Mouse (Mus musculus) intestine, embryonic 16.5 days (tissue): ENCODE results near the gene Tgm3. TPM values are rescaled to one million over a fixed set of nuclear protein-coding genes. Genes with fewer than 3 reads are reported as not detected.

Source experiments
- ATAC-seq: fragments of 200-750 bp; cut with Nextera tagmentation; 2 replicates; pipeline ENCODE4 v1.8.0; 2017; ENCODE audit warnings: moderate TSS enrichment, moderate library complexity
- H3K27ac ChIP-seq: fragments of 300-500 bp; sonication (generic); 2 replicates; pipeline ENCODE4 v1.5.1; 2014; ENCODE audit warnings: mild to moderate bottlenecking, low read length
- H3K27me3 ChIP-seq: fragments of 300-500 bp; sonication (generic); replicated peaks from 2 replicates; pipeline ENCODE4 v1.6.1; 2014; ENCODE audit warnings: low read length, control low read depth, mixed read lengths; ENCODE audit not compliant: control insufficient read depth, insufficient read depth
- H3K36me3 ChIP-seq: fragments of 300-500 bp; sonication (generic); 2 replicates; pipeline ENCODE4 v1.6.1; 2014; ENCODE audit warnings: low read length, control low read depth; ENCODE audit not compliant: control insufficient read depth, insufficient read depth
- H3K4me1 ChIP-seq: fragments of 300-500 bp; sonication (generic); 2 replicates; pipeline ENCODE4 v1.6.1; 2014; ENCODE audit warnings: low read length, control low read depth, mixed read lengths; ENCODE audit not compliant: control insufficient read depth, insufficient read depth
- H3K4me2 ChIP-seq: fragments of 300-500 bp; sonication (generic); 2 replicates; pipeline ENCODE4 v1.6.1; 2014; ENCODE audit warnings: low read depth, low read length, control low read depth
- H3K4me3 ChIP-seq: fragments of 300-500 bp; sonication (generic); 2 replicates; pipeline ENCODE4 v1.5.1; 2014; ENCODE audit warnings: mild to moderate bottlenecking, low read length
- H3K9ac ChIP-seq: fragments of 300-500 bp; sonication (generic); 2 replicates; pipeline ENCODE4 v1.6.1; 2014; ENCODE audit warnings: low read depth, low read length
- H3K9me3 ChIP-seq: fragments of 300-500 bp; sonication (generic); 2 replicates; pipeline ENCODE4 v1.6.1; 2016; ENCODE audit warnings: low read length, control low read depth; ENCODE audit not compliant: control insufficient read depth
- WGBS: fragments of 180-500 bp; shearing (Covaris S2); extraction: QIAGEN DNeasy Blood & Tissue Kit; methylation state at CpG from one replicate; pipeline ENCODE4 v1.1.7; 2014; 5-methylcytosine and 5-hydroxymethylcytosine counted together
- microRNA-seq: library from miRNA; unstranded; fragments of <30 nt; microRNA quantifications from one replicate; pipeline ENCODE4, GENCODE M21; 2016
- polyA plus RNA-seq: library from polyadenylated mRNA; unstranded; fragments of >200 nt; fragmentation: Nextera tagmentation; extraction: Ambion mirVana; gene quantifications from 2 replicates; pipeline ENCODE4 v1.2.1, GENCODE M21; 2015

Gene Tgm3
- polyA plus RNA-seq, 1 experiment from 2014 or later: 0.24 TPM

DNA sequence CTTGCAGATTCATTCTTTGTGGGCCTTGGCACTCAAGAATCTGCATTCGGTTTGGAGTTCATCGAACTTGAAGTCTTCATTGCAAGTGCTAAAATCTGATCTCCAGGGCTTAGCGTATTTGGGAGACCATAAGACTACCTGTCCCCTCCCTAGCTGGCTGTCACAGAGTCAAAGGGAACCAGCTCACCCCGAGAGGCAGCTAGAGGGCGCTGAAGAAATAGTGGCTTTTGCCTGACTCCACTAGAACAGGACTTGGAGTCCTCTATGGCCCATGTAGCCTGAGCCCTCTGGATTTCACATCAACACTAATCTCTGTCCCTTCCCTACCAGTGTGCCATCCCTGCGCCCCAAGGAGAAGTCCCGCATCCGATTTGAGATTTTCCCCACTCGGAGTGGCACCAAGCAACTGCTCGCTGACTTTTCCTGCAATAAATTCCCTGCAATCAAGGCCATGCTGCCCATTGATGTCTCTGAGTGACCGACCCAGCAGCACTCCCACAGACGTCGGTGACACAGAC, 35.8 kb downstream of the Tgm3 start:
- no peak for ATAC-seq
- no peaks in the 10 kb centered on the region for H3K36me3 ChIP-seq
- no peaks in the 10 kb centered on the region for H3K9me3 ChIP-seq
- no peak overlapping the region for H3K4me2 ChIP-seq
- H3K4me1 ChIP-seq: no peaks in the 10 kb centered on the region
- H3K27me3 ChIP-seq: no peaks in the 10 kb centered on the region
- H3K27ac ChIP-seq: no peak overlapping the region
- 70% methylated on average over 13 of the region's 13 CpGs for WGBS
- no peak overlapping the region for H3K4me3 ChIP-seq
- no peak overlapping the region for H3K9ac ChIP-seq

GRCm38 (mm10) chr2:130048792-130049191, 36.6 kb downstream of the Tgm3 start:
- H3K27me3 ChIP-seq: no peaks in the 10 kb centered on the region
- no peaks in the 10 kb centered on the region for H3K4me1 ChIP-seq
- H3K9ac ChIP-seq: no peak overlapping the region
- no peak overlapping the region for H3K4me3 ChIP-seq
- WGBS: 80% methylated on average over 6 of the region's 6 CpGs
- H3K9me3 ChIP-seq: no peaks in the 10 kb centered on the region
- H3K36me3 ChIP-seq: no peaks in the 10 kb centered on the region
- no peak for ATAC-seq
- H3K4me2 ChIP-seq: no peak overlapping the region
- no peak overlapping the region for H3K27ac ChIP-seq

GRCm38 (mm10) chr2:130058149-130058548, 46.0 kb downstream of the Tgm3 start:
- H3K4me1 ChIP-seq: no peaks in the 10 kb centered on the region
- WGBS: 76% methylated on average over 1 of the region's 1 CpGs
- no peaks in the 10 kb centered on the region for H3K27me3 ChIP-seq
- no peaks in the 10 kb centered on the region for H3K9me3 ChIP-seq
- H3K27ac ChIP-seq: no peak overlapping the region
- no peak for ATAC-seq
- no peak overlapping the region for H3K4me3 ChIP-seq
- H3K36me3 ChIP-seq: no peaks in the 10 kb centered on the region
- no peak overlapping the region for H3K4me2 ChIP-seq
- no peak overlapping the region for H3K9ac ChIP-seq

- H3K4me1 ChIP-seq: no peaks in the 10 kb centered on the region
- WGBS: 27% methylated on average over 3 of the region's 3 CpGs
- no peak overlapping the region for H3K4me3 ChIP-seq
- no peak for ATAC-seq
- H3K36me3 ChIP-seq: no peaks in the 10 kb centered on the region
- no peak overlapping the region for H3K9ac ChIP-seq
- H3K27me3 ChIP-seq: no peaks in the 10 kb centered on the region
- no peak overlapping the region for H3K4me2 ChIP-seq
- H3K27ac ChIP-seq: no peak overlapping the region
- no peaks in the 10 kb centered on the region for H3K9me3 ChIP-seq
These were observed 56.1 kb downstream of the Tgm3 start for GRCm38 (mm10) chr2:130068228-130068627.

DNA sequence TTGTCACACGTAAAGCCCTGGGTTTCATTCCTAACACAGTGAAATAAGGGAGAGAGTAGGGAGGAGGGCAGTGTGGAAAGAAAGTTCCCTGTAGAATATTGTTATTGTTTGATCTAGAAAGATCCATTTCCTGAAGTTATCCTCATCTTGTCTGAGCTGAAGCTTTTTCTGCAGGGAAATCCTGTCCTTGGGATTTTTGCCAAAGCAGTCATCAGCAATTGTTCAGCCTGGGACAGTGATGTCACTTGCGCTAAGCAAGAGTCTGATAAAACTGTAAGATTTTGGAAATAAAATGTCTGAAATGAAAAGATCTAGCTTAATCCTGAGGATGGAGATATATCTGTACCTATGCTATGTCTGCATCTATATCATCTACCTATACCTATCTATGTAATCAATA, 58.2 kb downstream of the Tgm3 start:
- H3K36me3 ChIP-seq: no peaks in the 10 kb centered on the region
- 68% methylated on average over 2 of the region's 2 CpGs for WGBS
- no peak overlapping the region for H3K27ac ChIP-seq
- no peaks in the 10 kb centered on the region for H3K9me3 ChIP-seq
- no peak overlapping the region for H3K9ac ChIP-seq
- H3K4me2 ChIP-seq: no peak overlapping the region
- no peak overlapping the region for H3K4me3 ChIP-seq
- H3K4me1 ChIP-seq: no peaks in the 10 kb centered on the region
- no peak for ATAC-seq
- no peaks in the 10 kb centered on the region for H3K27me3 ChIP-seq

Small RNA genes within 50 kb of the gene (microRNA-seq; reads per million reads assigned to microRNA genes)
- not detected for gene Mir6339

Other genes starting within 250 kb of the Tgm3 start
- gene Stk35, start 211.8 kb upstream of the Tgm3 start, polyA plus RNA-seq: 4.5 and 5.4 TPM in 2 replicates
- gene Tgm6, start 100.1 kb downstream of the Tgm3 start, polyA plus RNA-seq: not detected in 2 replicates
- 470 and 526 TPM in 2 replicates for gene Snrpb, start 167.1 kb downstream of the Tgm3 start, polyA plus RNA-seq
- not detected in 2 replicates for gene Tmc2, start 182.8 kb downstream of the Tgm3 start, polyA plus RNA-seq